Mouse (Mus musculus) intestine, postnatal 0 days (tissue): ENCODE data around the gene Kat7. TPM values are rescaled to one million over a fixed set of nuclear protein-coding genes. Genes with fewer than 3 reads are reported as not detected.

Experiments
- ATAC-seq: fragments of 200-750 bp; cut with Nextera tagmentation; 2 replicates; pipeline ENCODE4 v1.8.0; 2017; ENCODE audit warnings: mild to moderate bottlenecking, moderate TSS enrichment, moderate library complexity
- H3K27ac ChIP-seq: fragments of 300-500 bp; sonication (generic); 2 replicates; pipeline ENCODE4 v1.5.1; 2014; ENCODE audit warnings: mild to moderate bottlenecking, low read depth, low read length, moderate library complexity
- H3K27me3 ChIP-seq: fragments of 300-500 bp; sonication (generic); replicated peaks from 2 replicates; pipeline ENCODE4 v1.6.1; 2014; ENCODE audit warnings: low read length, mixed read lengths; ENCODE audit not compliant: control insufficient read depth, insufficient read depth
- H3K36me3 ChIP-seq: fragments of 300-500 bp; sonication (generic); 2 replicates; pipeline ENCODE4 v1.6.1; 2014; ENCODE audit warnings: mild to moderate bottlenecking, moderate library complexity; ENCODE audit not compliant: control insufficient read depth, insufficient read depth
- H3K4me1 ChIP-seq: fragments of 300-500 bp; sonication (generic); replicated peaks from 2 replicates; pipeline ENCODE4 v1.6.1; 2014; ENCODE audit warnings: antibody characterized with exemption, low read length, mixed read lengths; ENCODE audit not compliant: control insufficient read depth, insufficient read depth
- H3K4me2 ChIP-seq: fragments of 300-500 bp; sonication (generic); replicated peaks from 2 replicates; pipeline ENCODE4 v1.6.1; 2014; ENCODE audit warnings: low read depth, mild to moderate bottlenecking, moderate library complexity
- H3K4me3 ChIP-seq: fragments of 300-500 bp; sonication (generic); 2 replicates; pipeline ENCODE4 v1.5.1; 2014; ENCODE audit warnings: low read depth, low read length
- H3K9ac ChIP-seq: fragments of 300-500 bp; sonication (generic); 2 replicates; pipeline ENCODE4 v1.6.1; 2014; ENCODE audit warnings: mild to moderate bottlenecking, low read depth, low read length
- H3K9me3 ChIP-seq: fragments of 300-500 bp; sonication (generic); 2 replicates; pipeline ENCODE4 v1.6.1; 2016; ENCODE audit warnings: mixed run types; ENCODE audit not compliant: control insufficient read depth
- CTCF ChIP-seq: sonication (generic); IDR thresholded peaks from 2 replicates; pipeline ENCODE4 v1.5.1; 2016; ENCODE audit warnings: low read depth, mild to moderate bottlenecking, control low read depth, antibody characterized with exemption, moderate library complexity
- WGBS: fragments of 180-500 bp; shearing (Covaris S2); extraction: QIAGEN DNeasy Blood & Tissue Kit; methylation state at CpG from one replicate; pipeline ENCODE4 v1.1.7; 2014; 5-methylcytosine and 5-hydroxymethylcytosine counted together
- polyA plus RNA-seq: library from polyadenylated mRNA; unstranded; fragments of >200 nt; fragmentation: Nextera tagmentation; extraction: Ambion mirVana; gene quantifications from 2 replicates; pipeline ENCODE4 v1.2.1, GENCODE M21; 2015

Gene Kat7
- polyA plus RNA-seq, 1 experiment from 2014 or later, result 29.7 TPM

GRCm38 (mm10) chr11:95343180-95343579 is 33.1 kb upstream of the Kat7 start:
- Histone ChIP-seq H3K9me3 (no peaks in the 10 kb centered on the region), H3K4me2 (no peak overlapping the region), H3K27ac (no peak overlapping the region), H3K4me3 (no peak overlapping the region), H3K36me3 (peaks cover 11% of the 10 kb centered on the region; the same call in 1 of the 2 replicates), H3K9ac (no peak overlapping the region), H3K27me3 (no peaks in the 10 kb centered on the region), H3K4me1 (peaks cover 8% of the 10 kb centered on the region; the same call in 1 of the 2 replicates)
- 77% methylated on average over 4 of the region's 4 CpGs for WGBS
- TF ChIP-seq CTCF, result no peak
- no peak for ATAC-seq

GRCm38 (mm10) chr11:95340664-95341063 is 30.6 kb upstream of the Kat7 start:
- TF ChIP-seq CTCF, result no peak
- Histone ChIP-seq H3K27me3 (no peaks in the 10 kb centered on the region), H3K4me3 (no peak overlapping the region), H3K9me3 (no peaks in the 10 kb centered on the region), H3K9ac (no peak overlapping the region), H3K36me3 (no peaks in the 10 kb centered on the region), H3K4me1 (peaks cover 12% of the 10 kb centered on the region; the same call in 1 of the 2 replicates), H3K27ac (no peak overlapping the region), H3K4me2 (no peak overlapping the region)
- 68% methylated on average over 5 of the region's 5 CpGs for WGBS
- ATAC-seq, result no peak

DNA sequence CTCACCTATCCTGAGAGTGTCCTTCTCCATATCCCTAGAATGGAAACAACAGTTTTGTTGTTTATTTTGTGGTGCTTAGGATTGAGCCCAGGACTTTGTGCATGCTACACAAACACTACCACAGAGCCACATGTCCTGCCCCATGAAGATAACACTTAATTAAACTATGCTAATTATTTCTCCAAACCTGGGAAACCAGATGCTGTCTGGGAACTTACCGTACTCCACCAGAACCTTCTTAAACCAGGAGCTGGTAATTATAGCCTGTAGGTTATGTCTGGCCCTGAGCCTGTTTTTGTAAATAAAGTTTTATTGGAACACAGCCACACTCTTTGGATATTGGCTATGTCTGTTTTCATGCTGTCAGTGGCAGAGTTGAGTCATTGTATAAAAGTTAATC is 30.2 kb upstream of the Kat7 start:
- Histone ChIP-seq H3K4me3 (no peak overlapping the region), H3K4me2 (0 out of 2 replicates have a peak overlapping the region, but pooled peaks have one; percentile 35), H3K36me3 (no peaks in the 10 kb centered on the region), H3K9me3 (no peaks in the 10 kb centered on the region), H3K27me3 (no peaks in the 10 kb centered on the region), H3K4me1 (peaks cover 12% of the 10 kb centered on the region; the same call in 1 of the 2 replicates), H3K9ac (no peak overlapping the region), H3K27ac (no peak overlapping the region)
- ATAC-seq, result no peak
- no peak for TF ChIP-seq CTCF
- 79% methylated on average over 1 of the region's 1 CpGs for WGBS

GRCm38 (mm10) chr11:95339471-95340021 is 29.5 kb upstream of the Kat7 start:
- H3K27ac ChIP-seq, result no peak overlapping the region
- H3K9me3 ChIP-seq, result no peaks in the 10 kb centered on the region
- H3K27me3 ChIP-seq, result no peaks in the 10 kb centered on the region
- H3K4me1 ChIP-seq, result peaks cover 12% of the 10 kb centered on the region; the same call in 1 of the 2 replicates
- no peak overlapping the region for H3K9ac ChIP-seq
- peak overlapping the region; percentile 35; the same call in 1 of the 2 replicates for H3K4me2 ChIP-seq
- H3K4me3 ChIP-seq, result no peak overlapping the region
- TF ChIP-seq CTCF, result no peak
- ATAC-seq, result no peak
- no peaks in the 10 kb centered on the region for H3K36me3 ChIP-seq
- WGBS, result 23% methylated on average over 14 of the region's 14 CpGs

DNA sequence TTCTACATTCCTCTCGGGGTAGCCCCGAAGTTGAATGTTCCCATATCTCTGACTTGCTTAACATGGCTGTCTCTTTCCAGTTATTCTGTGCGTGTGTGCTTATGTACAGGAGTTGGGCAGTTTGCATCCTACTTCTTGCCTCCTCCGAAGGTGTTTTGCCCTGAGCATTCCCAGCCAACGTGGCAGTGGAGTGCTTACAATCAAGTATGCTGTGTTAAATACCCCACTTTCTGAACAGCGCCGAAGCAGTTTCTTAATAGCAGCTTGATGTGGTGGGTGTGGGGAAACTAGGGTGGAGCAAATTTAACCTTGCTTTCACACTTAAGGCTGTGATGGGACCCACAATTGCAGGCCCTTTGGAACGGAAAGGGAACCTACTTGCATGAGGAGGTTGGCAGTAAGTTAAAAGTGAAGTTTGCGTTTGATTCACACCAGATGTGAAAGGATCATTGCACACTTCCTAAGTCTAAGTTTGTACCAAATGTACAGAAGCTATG is 27.8 kb upstream of the Kat7 start:
- WGBS, result 19% methylated on average over 9 of the region's 9 CpGs
- no peaks in the 10 kb centered on the region for H3K36me3 ChIP-seq
- TF ChIP-seq CTCF, result no peak
- H3K4me1 ChIP-seq, result peaks cover 12% of the 10 kb centered on the region; the same call in 1 of the 2 replicates
- H3K27ac ChIP-seq, result no peak overlapping the region
- H3K4me3 ChIP-seq, result peak overlapping the region; percentile 77
- H3K9ac ChIP-seq, result no peak overlapping the region
- no peaks in the 10 kb centered on the region for H3K9me3 ChIP-seq
- peak overlapping the region; percentile 91 for H3K4me2 ChIP-seq
- no peak for ATAC-seq
- H3K27me3 ChIP-seq, result no peaks in the 10 kb centered on the region

- peak overlapping the region; percentile 72 for H3K9ac ChIP-seq
- H3K4me3 ChIP-seq, result peak overlapping the region; percentile 77
- ATAC-seq, result peak; percentile 33; the same call in 1 of the 2 replicates
- peaks cover 12% of the 10 kb centered on the region; the same call in 1 of the 2 replicates for H3K4me1 ChIP-seq
- no peak for TF ChIP-seq CTCF
- WGBS, result under 1% methylated on average over 50 of the region's 50 CpGs
- H3K4me2 ChIP-seq, result peak overlapping the region; percentile 91
- 0 out of 2 replicates have a peak overlapping the region, but pooled peaks have one; percentile 3 for H3K27ac ChIP-seq
- no peaks in the 10 kb centered on the region for H3K9me3 ChIP-seq
- no peaks in the 10 kb centered on the region for H3K27me3 ChIP-seq
- H3K36me3 ChIP-seq, result no peaks in the 10 kb centered on the region
Measured at GRCm38 (mm10) chr11:95337129-95337813, 27.2 kb upstream of the Kat7 start.
